Mouse (Mus musculus): ENCODE data around the gene Bcl2l11.

GRCm38 (mm10) chr2:128158734-128159410, 33.0 kb downstream of the Bcl2l11 start:
- TF ChIP-seq GATA1 (IDR thresholded peaks at IDR 0.05; ENCODE audit: borderline replicate concordance, low read length), result no peak
- TF ChIP-seq FLI1 (IDR thresholded peaks at IDR 0.05; ENCODE audit: low read length), result no peak
